Mouse (Mus musculus) lung, postnatal 25 days (tissue): ENCODE data around the gene Copz1.

ENCODE experiments used
- DNase-seq: peaks from one replicate; pipeline ENCODE4 v3.0.0; 2022; ENCODE audit warnings: low spot score

Gene Copz1

DNA sequence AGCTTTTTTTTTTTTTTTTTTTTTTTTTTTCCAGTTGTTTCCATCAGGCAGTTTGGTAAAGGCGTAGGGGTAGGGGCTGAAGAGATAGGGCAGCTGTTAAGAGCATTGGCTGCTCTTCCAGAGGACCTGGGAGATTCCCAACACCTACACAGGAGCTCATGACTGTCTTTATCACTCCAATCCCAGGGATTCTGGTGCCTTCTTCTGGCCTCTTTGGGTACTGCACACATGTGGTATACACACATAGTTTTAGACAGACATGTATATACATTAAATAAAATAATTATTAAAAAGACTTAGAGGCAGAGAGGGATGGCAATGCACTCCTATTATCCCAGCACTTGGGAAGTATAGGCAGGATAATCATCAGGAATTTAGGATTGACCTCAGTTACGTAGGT, 20.9 kb downstream of the Copz1 start:
- DNase-seq: no peak

DNA sequence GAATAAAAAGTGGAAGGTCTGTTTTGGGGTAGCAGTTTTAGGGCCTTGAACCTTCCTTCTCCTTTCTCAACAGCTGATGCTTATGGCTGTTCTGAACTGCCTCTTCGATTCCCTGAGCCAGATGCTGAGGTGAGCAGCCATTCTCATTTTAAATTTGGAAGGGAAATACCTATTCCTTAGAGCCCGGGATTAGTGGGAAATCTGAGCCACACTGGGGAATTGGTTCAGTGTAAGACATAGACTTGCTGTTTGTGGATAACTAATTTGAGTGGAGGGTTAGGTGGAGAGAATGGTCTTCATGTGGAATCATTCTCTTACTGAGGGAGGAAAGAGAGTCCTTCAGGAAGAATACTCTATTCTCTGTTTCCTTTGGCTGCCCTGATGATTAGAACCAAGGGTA, 22.1 kb downstream of the Copz1 start:
- DNase-seq: no peak

DNA sequence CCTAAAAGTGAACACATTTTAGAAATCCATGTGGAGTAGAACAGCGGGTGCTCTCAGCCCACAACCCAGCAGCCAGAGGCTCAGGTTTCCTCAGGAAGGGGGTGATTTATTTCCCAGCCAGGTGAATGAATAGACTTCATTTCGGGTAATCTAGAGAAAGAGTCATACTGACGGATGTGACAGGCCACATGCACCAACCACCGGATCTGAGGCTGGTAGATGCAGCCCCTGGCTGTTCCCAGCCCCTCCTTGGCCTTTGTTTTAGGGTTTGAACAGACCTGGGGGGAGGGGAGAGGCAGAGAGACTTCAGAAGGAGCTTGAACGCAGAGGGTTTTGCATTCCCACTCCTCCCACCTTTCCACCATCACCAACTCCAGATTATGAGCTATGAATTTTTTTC, 23.3 kb downstream of the Copz1 start:
- no peak for DNase-seq

DNA sequence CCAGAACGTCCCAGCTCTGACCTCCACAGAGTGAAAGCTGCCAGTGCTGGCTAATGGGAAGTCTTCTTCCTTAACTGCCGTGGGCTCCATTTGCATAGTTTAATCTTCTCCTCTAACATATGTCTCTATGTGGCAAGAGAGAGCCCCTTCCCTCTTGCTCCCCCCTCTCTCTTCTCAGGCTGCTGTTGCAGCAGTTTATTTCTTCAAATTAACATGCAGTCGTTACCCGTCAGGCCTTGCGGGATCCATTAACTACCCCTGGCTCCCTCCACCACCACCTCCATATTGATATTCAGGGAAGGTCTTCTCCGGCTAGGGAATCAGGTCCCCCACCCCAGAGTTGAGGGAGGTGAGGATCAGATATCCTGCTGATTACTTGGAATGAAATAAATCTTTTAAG, 24.8 kb downstream of the Copz1 start:
- no peak for DNase-seq

DNA sequence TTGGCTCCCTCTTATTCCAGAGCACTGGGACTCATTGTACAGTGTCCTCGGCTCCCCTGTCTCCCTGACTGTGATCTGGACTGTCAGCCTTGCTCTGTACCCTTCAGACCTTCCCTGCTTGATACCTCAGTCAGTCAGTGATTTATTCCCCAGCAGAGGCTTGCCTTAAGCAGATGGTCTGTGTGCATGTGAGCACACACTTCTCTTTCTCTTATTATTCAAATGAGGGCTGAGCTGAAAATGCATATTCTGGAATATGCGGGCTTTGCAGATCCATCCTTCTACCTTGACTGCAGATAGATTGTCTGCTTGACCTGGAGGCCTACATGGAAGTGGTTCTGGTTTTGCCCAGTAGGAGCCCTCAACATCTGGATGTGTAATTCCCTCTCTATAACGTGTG, 25.5 kb downstream of the Copz1 start:
- DNase-seq: no peak

DNA sequence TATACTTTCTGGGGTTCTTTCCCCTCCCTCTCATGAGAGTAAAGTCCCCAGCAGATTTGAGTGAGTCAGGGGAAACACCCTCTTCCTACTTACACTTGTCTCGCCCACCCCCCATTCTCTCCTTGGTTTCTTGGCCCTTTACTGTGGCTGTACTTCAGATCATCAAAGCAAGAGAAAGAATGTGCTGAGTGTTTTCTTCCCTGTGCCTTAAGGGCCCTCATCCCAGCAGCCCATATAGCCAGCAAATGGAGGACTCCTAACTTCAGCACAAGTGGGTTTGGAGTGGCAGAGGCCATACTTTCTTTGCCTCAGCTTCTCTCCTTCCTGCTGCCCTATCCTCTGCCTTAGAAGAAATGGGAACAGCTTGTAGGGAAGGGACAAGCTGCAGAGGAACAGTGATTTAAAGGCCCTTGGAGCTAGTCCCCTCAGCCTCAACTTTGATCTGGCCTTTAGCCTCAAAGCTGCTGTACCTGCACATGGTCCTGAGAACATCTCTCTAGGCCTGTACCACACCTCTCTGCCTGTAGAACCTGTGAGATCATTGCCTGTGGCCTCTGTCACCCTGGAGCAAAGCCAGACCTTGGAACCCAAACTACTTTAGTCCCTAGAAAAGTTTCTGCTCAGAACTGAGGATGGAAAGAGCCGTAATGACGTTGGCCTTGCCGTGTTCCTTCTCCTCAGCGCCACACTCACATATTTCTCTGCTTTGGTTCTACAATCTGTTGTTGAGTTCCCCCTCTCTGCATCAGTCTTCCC, 26.5 kb downstream of the Copz1 start:
- no peak for DNase-seq

DNA sequence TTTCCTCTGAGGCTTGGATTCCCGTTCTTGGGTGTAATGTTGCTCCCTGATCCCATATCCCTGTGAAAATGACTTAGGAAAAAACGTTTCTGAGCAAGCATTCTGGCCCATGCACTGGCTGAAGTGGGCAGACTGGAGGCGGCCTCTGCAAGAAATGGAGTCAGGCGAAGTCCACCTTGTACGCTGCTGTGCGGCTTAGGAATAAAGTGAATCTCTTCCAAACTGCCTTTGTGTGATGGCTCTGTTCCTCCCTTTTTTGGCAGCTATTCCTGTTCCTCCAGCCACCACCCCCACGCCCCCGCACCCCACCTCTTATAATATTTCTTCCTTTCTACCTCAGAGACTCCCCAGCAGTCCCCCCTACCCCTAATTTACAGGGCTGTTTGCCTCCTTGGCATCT, 27.1 kb downstream of the Copz1 start:
- DNase-seq: no peak

DNA sequence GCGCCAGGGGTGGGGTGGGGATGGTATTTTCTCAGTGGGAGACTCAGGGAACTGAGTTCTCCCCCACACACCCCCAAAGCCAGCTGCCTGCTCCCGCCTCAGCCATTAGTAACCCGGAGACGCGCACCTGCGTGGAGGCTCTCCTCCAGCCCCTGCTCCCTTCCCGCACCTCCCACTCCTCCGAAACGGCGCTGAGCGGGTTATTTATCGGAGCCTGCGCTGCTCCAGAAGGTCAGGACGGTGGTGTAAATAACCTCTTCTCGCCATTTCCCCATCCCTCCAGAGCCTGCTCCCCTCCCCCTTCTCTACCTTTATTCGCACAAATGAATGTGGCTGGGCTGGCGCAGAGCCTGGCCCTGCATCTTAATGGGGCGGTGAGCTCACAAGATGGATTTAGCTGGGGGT, 27.6 kb downstream of the Copz1 start:
- DNase-seq: no peak

DNA sequence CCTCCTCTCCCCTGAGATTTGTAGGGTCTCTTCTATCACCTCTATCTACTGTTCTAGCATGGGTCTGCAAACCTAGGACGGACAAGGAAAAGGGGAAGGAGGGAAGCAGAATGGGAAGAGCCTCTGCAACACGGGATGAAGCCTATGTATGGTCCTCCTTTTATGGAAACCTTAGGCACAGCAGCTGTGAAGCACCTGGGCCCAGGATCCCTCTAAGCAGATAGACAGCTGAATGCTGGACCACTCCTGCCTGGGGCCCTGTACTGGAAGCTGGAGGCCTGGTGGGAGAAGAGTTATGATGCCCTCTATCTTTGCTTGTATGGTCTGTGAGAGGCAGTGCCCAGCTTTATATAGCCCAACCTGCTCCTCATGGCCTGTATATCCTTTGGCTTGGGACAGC, 28.0 kb downstream of the Copz1 start:
- DNase-seq: no peak

DNA sequence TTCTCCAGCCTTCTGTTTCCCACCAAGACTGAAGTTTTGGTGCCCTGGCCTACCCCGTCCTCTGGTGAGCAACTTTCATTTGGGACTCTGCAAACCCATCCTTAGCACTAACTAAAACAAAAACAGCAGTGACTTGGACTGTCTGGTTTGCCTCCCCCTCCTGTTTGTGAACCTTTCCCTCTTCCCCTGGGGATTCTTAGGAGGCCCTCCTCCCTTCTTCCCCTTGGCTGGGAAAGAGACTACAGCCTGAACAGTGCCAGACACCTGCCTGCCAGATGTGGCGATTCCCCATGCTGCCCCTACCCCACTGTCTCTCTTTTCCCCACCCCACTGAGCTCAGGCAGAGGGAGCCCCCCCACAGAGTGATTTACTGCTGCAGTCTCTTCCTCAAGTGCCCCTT, 28.5 kb downstream of the Copz1 start:
- no peak for DNase-seq

DNA sequence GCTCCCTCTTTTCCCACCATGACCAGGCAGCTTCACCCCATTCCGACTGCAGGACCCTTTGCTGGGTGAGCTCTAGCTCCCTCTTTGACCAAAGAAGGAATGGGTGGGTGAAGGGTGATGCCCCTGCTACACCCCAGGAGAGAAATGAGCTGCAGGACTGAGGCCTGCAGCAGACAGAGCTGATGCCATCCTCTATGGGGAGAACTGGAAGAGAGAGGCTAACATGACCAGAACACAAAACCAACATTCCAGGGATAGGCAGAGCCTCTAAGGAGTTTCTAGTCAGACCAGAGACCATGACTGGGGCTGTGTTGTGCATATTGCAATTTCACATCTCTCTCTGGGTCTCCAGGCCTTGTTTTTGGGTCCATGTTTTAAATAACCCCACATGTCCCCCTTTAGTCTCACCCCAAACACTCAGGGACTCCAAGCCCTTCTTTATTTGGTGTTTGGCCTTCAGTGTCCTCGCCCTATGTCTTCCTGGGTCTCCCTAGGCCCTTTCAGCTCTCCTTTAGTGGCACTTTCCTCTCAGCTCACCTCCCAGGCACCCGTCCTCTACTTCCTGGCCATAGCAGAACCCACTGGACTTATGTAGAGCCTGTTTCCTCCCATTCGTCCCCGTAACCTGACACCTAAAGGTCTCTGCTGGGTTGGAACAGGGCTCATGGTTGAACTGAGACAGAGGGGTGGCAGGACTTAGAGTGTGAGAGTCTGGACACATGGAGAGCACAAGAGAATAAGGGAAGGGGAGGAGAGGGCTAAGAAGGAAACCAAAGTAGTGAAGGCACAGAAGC, 29.2 kb downstream of the Copz1 start:
- no peak for DNase-seq

DNA sequence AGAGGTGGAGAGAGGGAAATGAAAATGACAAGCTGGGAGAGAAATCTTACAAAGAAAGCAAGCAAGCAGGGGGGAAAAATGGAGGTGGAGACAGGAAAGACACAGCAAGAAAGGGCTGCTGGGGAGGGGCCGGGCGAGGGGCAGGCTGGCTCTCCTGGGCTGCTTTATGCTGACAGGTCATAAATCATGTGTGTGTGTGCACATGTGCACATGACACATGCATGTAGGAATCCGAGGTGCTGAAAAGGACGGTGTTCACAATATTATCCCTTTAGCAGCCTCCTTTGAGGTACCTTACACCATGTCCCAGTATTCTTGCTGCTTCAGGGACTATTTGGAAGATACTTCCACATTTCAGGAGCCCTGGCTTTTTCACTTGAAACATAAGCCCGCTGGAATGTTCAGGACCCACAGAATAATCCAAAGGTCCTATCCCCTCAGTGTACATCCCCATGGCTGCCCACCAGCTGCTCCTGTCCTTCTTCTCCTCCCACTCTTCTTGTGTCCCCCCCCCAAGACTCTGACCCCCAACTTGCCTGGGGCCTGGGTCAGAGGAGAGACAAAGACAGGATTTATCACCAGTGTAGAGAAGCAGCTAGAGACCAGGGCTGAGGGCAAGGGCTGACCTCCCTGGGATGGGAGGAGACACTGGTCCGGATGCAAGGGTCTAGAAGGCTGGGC, 30.0 kb downstream of the Copz1 start:
- no peak for DNase-seq

DNA sequence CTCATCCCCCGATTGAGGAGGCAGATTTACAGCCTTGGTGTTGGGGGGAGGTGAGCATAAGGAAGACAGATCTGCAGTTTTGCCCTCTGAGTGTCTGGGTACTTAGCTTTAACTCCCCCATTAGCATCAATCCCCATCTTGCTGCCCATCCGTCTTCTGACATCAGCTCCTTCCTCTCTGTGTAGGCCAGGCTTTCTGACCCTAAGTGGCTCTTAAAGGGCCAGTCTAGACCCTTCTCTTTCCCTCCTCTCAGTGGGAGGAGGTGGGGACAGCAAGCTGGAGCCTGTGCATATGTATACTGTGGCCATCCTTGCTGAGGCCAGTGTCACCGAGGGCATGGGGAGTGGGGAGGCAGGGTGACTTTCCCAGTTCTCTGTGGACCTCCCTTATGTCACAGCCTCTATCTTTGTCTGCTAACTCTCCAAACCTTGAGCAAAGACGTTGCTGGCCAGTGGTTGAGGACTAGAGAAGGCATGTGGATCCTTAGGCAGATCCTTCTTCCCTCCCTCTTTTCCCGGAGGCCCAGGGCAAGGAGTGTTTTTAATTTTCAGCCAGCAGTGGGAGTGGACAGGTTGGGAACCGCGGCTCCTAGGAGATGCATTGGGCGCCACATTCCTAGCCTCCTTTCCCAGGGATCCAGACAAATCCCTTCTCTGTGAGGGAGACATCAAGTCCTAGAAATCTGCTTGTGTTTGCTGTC, 31.6 kb downstream of the Copz1 start:
- no peak for DNase-seq

DNA sequence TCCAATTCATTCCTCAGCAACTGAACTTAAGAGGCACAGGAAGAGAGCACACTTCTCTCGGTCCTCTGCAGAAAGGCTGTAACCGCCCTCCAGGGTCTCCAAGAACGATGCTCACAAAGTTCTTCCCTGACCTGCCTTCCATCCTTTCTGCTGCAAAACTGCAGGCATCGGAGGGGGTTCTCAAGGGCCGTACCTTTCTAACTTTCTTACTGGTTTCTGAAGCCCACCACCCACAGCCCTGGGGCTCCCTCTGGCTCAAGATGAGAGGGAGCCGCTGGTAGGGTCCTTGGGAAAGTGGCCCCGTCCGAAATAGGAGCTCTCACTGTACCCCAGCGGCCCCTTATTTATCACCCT, 32.1 kb downstream of the Copz1 start:
- DNase-seq: no peak

DNA sequence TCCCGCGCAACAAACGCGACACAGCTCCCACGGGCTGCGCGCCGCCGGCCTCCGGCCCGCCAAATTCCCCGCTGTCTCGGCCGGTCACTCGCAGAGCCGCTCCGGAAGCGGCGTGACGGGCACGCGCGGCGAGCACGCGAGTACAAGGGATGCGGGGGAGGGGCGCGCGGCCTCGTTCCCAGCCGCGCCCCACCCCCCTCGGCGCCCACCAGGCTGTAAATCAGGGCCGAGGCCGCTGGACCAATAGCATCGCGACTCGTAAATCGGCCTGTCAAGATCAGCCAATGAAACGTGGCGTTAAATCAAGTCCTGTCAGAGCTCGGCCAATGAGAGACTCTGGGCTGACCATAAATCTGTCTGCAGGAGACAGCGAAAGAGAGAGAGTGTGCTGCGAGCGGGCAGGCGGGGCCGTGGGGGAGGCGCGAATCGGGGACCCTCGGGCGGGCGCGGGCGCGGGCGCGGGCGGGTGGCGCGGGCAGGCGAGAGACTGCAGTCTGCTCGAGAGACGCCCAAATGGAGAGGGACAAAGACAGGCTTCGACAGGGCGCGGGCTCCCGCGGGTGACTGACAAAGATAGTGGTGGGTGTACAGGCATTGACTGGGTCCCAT, 32.7 kb downstream of the Copz1 start:
- DNase-seq: peak; percentile 97

DNA sequence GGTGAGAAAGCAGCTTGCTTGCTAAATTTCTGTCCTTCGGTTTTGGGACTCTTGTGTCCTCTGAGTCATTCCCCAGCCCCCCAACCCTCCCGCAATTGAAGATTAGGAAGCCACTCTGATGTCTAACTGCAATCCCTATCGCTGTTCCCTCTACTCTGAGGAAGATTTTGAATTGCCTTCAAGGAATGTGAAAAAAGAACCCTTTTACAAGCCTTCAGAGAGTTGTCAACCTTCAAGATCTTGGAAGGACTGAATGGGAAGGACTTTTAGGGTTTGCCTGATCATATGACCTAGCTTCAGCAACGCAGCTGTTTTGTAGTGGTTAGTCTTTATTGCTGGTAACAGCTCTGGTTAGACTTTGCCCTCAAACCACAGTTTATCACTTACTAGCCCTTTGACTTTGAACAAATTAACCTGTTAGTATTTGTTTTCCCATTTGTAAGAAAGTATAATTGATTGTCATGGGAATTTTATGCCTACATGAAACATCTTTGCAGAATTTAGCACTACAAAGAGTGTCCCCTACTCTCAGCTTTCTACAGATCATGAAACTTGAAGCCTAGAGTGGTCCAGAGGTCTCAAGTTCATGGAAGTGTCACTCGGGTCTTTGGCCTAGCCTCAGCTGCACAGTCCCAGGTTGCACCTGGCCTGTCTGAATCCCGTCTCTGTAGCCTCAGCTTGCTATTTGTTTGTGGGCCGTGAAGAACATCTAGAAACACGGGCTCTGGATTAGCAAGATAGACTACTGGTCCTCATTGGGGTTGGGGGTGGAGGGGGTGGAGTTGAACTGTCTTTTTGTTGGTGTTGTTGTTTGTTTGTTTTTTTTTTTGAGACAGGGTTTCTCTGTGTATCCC, 33.5 kb downstream of the Copz1 start:
- DNase-seq: no peak

DNA sequence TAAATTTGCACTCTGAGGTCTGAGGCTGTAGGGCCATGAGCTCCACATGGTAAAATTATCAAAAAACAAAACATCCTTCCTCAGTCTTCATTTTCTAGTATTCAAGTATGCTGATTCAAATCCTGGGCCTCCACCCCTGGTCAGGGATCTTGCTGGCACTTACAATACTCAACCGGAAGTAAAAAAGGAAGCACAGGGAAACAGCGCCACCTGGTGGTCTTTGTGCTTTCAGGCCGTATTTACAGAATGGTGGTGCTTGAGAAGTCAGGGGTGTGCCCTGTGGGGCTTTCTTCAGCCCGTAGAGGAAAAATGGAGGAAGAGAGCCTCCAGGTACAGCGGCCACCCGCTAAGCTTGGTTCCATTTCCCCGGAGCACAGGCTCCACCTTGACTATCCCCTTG, 34.6 kb downstream of the Copz1 start:
- peak; percentile 93 for DNase-seq

DNA sequence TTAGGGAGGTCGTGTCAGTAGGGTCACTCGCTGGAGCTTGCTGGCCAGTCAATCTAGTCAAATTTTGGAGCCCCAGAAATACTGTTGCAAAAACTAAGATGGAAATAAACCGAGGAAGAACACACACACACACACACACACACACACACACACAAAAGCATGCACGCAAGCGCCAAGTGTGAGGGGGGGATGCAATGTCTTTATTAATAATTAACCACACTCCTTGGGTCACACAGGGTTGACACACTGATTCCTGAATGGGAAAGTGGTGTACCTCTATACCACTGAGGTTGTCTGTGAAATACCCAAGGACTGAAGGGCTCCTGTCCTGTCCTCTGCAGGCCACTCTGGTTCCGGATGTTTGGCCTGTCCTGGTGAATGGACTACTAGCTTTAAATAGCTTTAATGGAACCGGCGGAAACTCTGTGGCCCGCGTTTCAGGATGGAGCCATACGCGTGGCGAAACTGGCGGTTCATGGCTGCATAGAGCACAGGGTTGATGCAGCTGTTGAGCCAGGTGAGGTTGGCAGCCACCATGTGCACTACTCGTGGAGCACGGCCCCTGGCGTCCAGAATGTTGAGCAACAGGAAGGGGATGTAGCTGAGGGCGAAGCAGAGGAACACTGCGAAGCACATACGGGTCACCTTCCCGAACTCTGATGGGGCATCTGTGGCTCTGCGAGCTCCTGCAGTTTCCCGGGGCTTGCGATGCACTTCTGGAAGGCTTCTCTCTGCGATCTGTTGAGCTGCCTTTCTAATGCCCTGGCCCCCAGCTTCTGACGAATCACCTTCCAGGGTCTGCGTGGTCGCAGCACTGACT, 35.8 kb downstream of the Copz1 start:
- no peak for DNase-seq

DNA sequence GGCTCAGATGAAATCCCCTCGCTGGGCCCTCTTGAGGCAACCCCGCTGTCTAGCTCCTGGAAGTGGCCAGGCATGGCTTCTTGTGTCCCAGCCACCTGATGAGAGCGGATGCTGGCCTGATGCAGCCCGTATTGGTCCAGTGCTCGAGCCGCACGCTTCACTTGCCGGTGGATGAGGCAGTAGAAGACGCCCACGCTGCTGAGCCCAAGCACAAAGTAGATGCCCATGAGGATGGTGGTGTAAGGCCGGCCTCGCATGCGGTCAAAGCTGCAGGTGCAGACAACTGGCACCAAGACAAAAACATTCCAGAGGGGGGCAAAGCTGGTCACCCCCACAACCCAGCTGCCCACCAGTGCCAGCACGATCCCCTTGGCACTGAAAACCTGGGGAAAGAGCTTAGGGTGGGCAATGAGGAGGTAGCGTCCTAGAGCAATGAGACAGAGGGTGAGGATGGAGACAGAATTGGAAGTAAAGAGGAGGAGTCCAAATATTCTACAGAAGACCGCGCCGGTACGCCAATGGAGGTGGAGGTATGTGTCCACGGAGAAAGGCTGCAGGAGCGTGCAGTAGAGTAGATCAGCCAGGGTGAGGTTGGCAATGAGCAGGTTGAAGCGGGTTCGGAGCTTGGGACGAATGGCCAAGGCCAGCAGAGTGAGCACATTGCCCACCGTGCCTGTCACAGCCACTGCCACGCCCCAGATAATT, 36.5 kb downstream of the Copz1 start:
- DNase-seq: no peak
